Mouse (Mus musculus) gastrocnemius, postnatal 4 days (tissue): ENCODE data around the gene Eif2s2. TPM values are rescaled to one million over a fixed set of nuclear protein-coding genes. Genes with fewer than 3 reads are reported as not detected.

Experiments used
- DNase-seq, 2 experiments: peaks; one replicate each; pipeline ENCODE4 v3.0.0; 2021 to 2022; ENCODE audit warnings: low spot score in 2 of 2, mixed read lengths in 2 of 2
- total RNA-seq, 2 experiments: library from RNA; stranded (reverse); gene quantifications; 2 replicates each; pipeline ENCODE4 v1.2.3; 2021

Gene Eif2s2
- total RNA-seq, 2 experiments from 2014 or later, result 93.3 to 108 TPM

DNA sequence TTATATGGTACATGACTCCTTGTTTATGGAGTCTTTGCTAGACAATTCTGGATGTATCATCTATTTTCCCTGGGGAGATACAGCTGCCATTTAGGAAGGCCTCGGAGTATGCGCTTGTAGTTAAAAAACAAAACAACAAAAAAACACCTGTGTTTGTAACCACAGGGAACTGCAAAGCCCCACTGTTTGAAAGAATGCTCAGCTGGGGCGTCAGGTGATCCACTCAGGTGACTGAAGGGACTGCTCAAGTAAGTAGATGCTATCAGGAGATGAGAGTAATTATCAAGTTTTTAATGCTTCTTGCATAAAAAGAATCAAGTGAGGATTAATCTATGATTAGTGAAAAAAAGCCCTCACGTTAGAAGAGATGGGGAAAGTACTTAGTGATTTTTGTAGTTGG is 813 bp upstream of the Eif2s2 start:
- no peak for DNase-seq

DNA sequence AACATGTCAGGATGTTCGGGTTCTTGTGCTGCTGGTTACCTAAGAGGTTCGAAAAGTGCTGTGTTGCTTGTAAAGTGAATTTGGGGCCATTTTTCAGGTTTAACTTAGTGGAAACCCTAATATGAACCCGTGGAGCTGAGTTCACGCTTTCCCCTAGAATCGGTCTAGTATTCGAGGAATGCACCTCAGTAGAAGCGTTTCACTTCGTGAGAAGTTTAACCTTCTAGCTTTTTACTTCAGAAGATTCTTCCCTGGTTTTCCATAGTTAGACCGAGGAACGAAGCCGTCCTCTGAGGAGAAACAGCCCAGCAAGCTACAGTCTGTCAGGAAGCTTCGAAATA is 280 bp upstream of the Eif2s2 start:
- no peak for DNase-seq

DNA sequence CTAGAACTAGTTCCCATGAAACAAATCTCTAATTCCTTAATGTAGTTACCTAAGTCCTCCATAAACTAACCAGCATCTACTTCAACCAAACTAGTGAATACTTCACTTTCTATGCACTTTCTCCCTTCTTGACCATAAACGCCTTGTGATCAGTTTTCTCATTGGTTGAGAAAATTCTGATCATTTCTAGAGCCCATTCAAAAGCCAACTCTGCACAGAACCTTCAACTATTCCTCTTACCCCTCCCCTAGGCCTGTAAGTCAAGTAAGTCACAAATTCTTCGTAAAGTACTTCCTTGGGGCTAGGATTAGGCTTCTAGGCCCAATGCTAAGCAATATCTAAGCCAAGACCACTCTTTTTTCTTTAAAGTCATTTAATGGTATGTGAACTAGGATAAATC is 1.1 kb downstream of the Eif2s2 start:
- DNase-seq, result no peak

DNA sequence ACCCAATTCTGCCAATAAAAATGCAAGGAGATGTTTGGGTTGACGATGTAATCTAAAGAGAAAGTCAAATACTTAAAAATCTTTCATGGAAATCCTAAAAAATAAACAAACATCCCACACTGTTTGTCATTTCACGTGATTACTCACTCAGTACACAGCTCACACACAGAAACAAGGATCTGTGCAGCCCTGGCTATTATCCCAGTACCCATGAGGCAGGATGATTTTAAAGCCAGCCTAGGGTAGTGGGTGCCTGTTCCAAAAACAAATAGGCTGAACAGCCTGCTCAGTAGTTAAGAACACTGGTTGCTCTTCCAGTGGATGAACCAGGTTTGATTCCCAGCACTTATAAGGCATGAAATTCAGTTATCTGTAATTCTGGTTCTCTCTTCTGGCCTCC is 16.1 kb downstream of the Eif2s2 start:
- no peak for DNase-seq

DNA sequence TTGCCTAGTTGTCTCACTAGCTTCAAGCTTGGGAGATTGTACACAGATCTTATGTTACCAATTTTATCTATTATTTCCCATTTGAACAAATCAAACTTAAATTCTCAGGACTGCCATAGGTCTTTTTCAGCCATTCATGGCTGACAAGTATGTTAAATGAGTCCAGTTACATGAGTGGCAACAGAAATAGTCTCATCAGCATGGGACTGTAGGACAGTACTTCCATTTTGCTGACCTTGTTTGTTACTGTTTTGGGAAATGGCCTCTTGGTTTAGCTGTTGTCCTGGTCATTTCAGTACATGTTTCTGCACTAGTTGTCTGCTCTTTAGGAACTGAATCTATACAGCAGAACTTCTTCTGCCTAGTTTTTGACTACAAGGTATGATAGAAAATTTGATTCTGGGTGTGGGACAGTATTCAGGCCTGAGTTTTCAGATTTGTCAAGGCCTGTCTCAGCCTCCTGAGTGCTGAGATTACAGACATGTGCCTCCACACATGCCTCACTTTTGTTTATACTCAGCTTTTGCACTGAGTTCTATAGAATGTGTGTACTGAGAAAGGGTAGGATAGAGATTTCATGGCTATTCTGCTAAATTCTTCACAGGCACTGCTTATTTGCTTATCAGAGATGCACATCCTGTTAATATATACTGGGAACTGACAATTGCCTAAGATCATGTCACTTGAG is 22.6 kb downstream of the Eif2s2 start:
- DNase-seq, result no peak

DNA sequence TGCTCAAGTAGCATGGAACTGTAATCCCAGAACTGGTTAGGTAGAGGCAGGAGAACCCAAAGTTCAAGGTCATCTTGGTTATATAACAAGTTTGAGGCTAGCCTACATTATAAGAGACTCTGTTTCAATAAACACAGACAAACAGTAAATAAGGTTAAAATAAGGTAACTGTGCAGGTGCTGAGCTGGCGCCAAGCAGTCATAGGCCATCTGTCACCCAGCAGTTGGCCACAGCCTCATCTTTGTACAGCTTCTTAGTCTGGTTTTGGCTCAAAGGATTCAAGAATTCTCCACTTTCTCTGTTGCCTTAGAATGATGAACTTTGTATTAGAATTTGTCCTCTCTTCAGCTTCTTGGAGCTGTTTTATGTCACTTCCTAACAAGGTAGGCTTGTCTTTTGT is 24.6 kb downstream of the Eif2s2 start:
- no peak for DNase-seq

DNA sequence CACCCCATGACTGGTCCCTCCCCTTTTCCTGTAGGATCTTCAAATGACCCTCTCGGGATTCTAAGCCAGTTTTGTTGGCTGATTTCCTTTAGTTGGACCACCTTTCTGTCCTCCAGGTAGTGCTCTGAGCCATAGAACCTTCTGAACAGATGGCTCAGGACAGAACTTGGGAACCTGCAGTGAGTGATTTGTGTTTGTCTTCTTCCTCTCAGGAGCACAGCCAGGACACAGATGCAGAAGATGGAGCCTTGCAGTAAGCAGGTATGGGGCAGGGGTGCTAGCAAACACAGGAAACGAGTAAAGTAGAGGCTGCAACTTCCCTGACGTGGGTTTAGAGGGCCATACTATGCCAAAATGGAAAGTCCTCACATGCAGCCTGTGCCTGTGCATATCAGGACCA is 27.0 kb downstream of the Eif2s2 start:
- DNase-seq, result no peak

DNA sequence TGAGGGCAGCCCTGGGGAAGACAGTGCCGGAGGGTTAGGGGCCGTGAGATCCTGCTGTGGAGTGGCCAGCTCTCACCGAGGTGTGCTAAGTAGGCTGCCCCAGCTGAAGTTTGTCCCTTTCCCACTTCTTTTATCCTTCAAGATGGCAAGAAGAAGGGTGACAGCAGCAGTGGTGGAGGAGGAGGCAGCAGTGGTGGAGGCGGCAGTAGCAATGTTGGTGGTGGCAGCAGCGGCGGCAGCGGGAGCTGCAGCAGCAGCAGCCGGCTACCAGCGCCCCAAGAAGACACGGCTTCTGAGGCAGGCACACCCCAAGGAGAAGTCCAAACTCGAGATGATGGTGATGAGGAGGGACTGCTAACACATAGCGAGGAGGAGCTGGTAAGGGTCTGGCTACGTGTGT is 29.1 kb downstream of the Eif2s2 start:
- no peak for DNase-seq

DNA sequence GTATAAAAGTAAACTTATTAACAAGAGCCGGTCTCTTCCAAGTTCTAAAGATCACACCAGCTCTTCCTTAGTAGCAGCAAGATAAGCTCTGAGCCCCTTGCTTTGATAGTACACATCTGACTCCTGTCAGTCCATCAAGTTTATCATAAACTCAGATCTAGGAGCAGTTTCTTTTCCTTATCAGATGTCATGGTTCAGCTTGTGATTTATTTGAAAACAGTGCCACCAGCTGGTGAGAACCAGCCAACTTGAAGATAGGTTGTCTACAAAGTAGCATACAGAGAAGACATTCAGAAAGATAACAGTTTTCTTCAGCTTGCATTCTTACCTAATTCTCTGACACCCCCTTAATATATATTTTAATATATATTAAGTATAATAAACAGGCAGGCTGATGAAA is 37.4 kb downstream of the Eif2s2 start:
- DNase-seq, result peak in 1 of 2 experiments; percentile 47

DNA sequence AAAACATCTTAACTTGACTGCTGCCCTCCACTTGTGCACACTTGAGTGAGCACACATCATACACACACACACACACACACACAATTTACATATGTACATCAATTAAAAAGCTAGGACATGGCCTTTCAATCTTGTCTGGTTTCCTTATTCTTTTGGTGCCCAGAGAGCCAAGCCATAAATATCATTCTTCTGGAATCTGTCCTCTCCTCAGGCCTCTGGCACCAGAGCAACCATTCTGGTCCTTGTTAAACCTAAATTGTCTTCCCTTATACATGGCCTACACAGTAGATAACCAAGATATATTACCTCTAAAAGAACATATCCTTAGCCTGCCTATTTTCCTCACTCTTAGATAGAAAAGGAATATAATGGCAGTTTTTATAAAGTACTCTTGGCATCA is 44.6 kb downstream of the Eif2s2 start:
- DNase-seq, result no peak

DNA sequence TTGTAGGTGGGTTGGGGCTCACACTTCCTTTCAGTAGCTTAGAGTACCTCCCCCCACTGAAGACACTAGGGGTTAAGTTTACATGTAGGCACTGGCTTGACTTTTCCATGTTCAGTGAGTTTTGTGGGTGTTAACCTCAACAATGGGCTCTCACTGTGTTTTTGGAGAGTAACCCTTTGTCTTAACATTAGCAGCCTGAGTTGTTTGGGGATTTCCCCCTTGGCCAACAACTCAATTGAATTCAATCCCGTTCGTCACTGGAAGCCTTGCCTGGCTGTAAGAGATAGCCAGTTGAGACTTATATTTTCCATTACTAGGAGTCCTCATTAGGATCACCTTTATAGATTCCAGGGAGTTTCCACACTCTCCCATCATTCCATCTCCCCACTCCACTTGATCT is 56.2 kb downstream of the Eif2s2 start:
- no peak for DNase-seq

DNA sequence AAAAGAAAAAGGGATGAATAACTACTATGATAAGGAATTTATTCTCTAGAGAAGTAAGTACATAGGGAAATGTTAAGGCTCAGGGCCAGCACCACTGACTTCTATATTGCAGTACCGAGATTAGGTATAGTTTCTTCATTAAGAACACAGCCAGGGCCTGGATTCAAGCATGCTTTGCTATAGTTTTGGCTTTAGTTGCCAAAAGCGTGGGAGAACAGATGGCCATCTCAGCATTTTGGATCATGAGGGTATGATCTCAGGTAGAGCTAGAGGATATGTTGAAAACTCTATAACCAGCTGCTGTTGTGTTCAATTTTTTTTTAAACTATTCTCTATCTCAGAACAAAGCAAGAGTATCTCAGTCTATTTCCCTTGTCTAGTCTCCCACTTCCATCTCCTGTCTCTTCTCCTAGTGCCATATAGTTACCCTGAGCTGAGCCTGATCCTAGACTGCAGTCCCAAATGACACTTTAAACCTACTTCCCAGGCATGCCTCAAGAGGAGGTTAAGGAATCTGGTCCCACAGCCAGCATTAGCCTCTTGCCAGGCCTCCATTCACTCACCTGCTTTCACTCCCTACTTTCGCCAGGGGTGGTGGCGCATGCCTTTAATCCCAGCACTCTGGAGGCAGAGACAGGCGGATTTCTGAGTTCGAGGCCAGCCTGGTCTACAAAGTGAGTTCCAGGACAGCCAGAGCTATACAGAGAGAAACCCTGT is 58.4 kb downstream of the Eif2s2 start:
- DNase-seq, result no peak

DNA sequence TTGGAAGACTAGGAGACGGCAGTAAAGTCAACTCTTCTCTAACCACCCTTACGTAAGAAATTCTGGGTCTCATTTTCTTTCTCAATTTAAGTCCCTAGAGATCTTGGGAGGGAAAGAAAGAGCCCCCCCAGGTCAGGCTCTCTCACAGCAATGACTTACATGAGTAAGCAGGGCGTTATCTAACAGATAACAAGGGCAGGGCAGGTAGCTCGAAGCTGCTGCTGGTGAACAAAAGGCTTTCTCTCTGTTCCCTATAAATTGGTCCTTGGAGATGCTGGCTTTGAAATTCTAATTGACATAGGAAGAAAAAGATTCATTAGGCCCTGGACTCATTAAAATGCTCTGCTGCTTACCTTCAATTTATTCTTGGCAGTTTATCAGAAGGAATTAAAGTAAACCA is 60.3 kb downstream of the Eif2s2 start:
- DNase-seq, result no peak

DNA sequence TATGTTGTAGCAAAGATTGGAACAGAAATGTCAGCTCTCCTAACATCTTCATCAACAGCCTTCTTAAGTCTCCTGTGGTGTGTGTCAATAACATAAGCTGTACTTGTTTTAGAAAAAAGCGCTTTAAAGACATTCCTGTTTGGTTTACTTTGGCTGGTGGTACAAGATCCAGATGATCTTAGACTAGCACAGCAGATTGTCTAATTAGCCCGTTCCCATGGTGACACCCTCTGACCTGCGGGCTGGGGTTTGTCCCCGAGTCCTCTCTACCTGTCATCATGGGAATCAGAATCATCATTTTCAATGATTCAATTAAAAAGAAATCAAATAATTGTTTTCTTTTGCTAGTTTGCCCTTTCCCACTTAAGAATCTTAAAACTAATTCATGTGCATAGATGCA is 65.2 kb downstream of the Eif2s2 start:
- no peak for DNase-seq

DNA sequence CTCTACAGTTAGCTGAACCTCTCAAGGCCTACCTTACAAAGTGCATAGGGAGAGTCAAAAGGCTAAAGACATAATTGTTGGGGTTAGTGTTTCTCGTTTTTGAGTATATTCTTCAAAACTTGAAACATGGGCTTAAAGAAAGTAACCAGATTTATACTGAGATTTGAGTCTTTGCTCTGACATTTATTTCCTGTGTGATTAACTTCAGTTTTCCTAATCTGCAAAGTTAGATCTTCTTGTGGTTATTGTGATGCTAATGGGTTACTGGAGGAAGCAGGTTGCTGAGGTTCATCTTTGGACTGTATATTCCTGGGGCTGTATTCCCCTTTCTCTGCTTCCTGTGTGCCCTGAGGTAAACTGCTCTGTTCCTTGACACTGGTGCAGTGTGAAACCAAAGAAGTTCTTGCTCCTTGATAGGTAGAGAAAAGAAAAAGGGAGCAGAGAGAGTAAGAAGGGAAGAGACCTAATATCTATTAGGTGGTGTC is 66.6 kb downstream of the Eif2s2 start:
- no peak for DNase-seq

Other genes starting within 250 kb of the Eif2s2 start
- 100 to 1,000 TPM; 116 to 126 TPM for gene Chmp4b, start 241.2 kb downstream of the Eif2s2 start, total RNA-seq
- gene Gm14214, start 122.9 kb downstream of the Eif2s2 start, total RNA-seq, result not detected
- 100 to 1,000 TPM; 188 to 189 TPM for gene Raly, start 101.8 kb downstream of the Eif2s2 start, total RNA-seq
- gene a, start 101.5 kb downstream of the Eif2s2 start, total RNA-seq, result not detected
- gene Gm14226, start 125.3 kb upstream of the Eif2s2 start, total RNA-seq, result not detected
- 10 to 100 TPM; 25.9 to 28.3 TPM for gene Ahcy, start 181.6 kb upstream of the Eif2s2 start, total RNA-seq
- 10 to 100 TPM; 36.0 to 39.2 TPM for gene Itch, start 240.6 kb upstream of the Eif2s2 start, total RNA-seq